Mouse (Mus musculus) right cerebral cortex, postnatal 25 days (tissue): ENCODE results near the gene Olfr766-ps1.
"Not testable (repeated sequence)": the region's sequence is repeated elsewhere in the genome, so short reads cannot be mapped to it uniquely, and the experiment has no call there.

Experiments
- DNase-seq: peaks from one replicate; pipeline ENCODE4 v3.0.0; 2022

The Olfr766-ps1 gene

DNA sequence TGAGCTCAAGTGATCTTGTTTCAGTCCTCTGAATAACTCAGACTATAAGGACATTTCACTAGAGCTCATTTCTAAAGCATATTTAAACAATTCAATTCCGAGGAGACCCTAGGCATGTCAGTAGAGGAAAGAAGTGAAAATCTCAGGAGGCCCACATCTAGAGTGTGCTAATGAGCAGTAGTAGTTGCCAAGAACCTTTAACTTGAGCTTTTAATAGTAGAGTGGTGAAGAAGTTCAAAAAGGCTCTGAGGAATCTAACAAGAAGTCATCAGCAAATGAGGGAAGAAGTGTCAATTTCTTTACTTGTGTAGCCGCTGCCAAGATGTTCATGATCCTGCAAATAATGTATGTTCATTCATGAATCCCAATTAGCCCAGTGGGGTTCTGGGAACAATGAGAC lies at the start of gene Olfr766-ps1:
Gene Olfr766-ps1, minus strand, starts transcription at position 101 of the 400 bp plus-strand sequence.
- no peak for DNase-seq

DNA sequence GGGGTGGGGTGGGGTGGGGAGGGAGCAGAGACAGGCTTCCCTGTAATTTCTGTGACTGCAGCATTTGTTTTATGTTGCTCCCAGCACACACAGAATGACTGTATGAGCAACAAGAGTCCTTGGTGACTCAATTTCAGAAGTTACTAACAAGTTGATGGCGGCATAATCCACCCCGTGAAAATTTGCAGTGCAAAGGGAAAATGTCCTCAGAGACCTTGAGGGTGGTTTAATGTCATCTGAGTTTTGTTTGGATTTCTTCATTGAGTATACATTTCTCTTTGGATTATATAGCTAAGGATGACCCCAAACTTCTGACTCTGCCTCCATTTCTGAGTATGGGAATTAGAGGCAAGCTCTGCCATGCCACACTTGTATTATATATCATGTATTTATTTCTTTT lies 49.0 kb upstream of the Olfr766-ps1 start, which contains the start of gene Olfr769:
Gene Olfr769, minus strand, starts transcription at position 101 of the 400 bp plus-strand sequence.
- no peak for DNase-seq

DNA sequence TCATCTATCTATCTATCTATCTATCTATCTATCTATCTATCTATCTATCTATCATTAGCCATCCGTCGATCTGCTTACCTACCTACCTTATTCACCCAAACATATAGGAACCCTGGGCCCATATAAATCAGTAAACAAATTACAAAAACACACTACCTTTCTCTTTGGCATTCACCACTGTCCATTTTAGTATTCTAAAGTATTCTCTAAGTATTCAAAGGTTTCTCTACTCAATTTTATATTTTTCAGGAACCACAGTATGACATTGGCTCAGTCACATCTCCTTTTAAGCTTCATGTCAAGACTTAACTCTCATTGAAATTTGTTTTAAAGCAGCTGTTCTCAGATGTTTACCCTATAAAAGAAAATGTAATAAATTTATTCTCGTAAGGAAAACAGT lies 46.4 kb upstream of the Olfr766-ps1 start:
- no peak for DNase-seq

DNA sequence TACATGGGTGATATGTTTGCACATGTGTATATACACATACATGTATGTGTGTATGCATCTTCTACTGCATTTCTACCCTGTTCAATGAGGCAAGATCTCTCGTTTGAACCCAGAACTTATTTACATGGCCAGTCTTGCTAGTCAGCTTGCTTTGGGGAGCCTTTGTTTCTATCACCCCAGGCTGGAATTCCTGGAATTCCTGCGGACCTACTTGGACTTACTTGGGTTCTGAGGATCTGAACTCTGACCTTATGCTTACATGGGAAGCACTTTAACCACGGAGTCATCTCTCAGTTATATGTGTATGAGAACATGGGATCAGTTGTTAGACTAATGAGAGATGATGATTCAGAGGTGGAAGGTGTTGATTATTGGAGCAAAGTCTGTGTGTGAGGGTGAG lies 32.5 kb upstream of the Olfr766-ps1 start:
- no peak for DNase-seq

DNA sequence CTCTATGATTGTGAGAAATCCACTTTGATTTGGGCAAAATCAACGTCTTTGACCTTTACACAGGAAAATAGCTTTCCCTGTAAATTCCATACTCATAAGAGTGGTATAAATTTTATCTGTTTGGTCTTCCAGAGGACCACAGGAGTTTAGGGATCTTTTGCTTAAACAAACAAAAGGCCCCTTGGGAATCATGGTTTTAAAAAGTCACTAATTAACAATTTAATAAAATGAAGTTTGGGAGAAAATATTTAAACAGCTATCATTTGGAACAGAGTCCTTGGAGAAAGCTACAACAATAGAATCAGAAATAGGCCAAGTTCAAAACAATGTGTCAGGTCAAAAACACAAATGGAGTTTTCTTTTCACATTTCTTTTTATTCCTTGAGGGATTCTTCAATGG lies 30.5 kb upstream of the Olfr766-ps1 start, which contains the start of gene Olfr768:
Gene Olfr768, minus strand, starts transcription at position 101 of the 400 bp plus-strand sequence.
- no peak for DNase-seq

DNA sequence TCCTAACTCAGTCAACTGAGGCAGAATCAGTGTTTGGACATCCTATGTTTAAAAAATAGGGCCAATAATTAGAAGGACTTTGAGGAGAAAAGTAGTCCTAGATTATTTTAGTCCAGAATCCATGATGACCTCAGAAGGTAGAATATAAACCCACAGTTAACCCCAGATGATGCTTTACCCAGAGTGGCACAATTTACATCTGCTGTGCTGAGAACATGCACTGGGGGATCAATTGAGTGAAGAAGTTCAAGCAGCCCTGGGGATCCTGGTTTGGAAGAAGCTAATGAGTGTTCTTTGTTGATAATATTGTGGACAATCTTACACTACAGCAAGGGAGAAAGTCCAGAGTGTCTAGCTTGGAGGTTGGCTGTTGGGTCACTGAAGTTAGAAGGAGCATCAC lies 14.0 kb upstream of the Olfr766-ps1 start, which contains the start of gene Olfr767:
Gene Olfr767, minus strand, starts transcription at position 101 of the 400 bp plus-strand sequence.
- not testable (repeated sequence) for DNase-seq

DNA sequence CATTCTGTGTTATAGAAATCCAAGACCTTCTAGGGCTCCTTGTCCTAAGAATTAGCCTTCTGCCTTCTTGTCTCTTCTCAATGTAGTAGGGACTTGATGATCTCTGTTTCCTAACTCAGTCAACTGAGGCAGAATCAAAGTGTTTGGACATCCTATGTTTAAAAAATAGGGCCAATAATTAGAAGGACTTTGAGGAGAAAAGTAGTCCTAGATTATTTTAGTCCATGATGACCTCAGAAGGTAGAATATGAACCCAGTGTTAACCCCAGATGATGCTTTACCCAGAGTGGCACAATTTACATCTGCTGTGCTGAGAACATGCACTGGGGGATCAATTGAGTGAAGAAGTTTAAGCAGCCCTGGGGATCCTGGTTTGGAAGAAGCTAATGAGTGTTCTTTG lies 18.9 kb downstream of the Olfr766-ps1 start, which contains the start of gene Olfr765:
Gene Olfr765, minus strand, starts transcription at position 101 of the 400 bp plus-strand sequence.
- DNase-seq: not testable (repeated sequence)

DNA sequence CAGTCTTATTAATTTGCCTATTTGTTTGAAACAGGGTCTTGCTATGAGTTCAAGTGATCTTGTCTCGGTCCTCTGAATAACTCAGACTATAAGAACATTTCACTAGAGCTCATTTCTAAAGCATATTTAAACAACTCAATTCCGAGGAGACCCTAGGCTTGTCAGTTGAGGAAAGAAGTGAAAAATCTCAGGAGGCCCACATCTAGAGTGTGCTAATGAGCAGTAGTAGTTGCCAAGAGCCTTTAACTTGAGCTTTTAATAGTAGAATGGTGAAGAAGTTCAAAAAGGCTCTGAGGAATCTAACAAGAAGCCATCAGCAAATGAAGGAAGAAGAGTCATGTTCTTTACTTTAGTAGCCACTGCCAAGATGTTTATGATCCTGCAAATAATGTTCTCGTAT lies 29.0 kb downstream of the Olfr766-ps1 start, which contains the start of gene Olfr764-ps1:
Gene Olfr764-ps1, minus strand, starts transcription at position 101 of the 400 bp plus-strand sequence.
- no peak for DNase-seq

DNA sequence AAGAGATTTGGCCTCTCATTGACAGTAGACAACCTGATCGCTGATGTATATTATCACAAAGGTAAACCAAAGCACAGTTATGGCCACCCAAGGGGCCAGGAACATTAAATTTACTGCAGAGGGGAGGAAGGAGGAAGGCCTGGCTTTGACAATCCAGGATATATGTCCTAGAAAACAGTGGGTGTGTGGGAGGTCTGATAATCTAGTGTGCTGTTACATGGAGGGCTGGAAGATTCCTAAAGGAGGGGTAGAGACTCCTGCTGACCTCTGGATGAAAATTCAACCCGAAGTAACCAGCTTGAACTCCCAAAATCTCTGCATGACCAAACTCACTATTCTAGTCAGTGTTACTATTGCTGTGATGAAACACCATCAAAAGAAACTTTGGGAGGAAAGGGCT lies 40.4 kb downstream of the Olfr766-ps1 start:
- DNase-seq: no peak

DNA sequence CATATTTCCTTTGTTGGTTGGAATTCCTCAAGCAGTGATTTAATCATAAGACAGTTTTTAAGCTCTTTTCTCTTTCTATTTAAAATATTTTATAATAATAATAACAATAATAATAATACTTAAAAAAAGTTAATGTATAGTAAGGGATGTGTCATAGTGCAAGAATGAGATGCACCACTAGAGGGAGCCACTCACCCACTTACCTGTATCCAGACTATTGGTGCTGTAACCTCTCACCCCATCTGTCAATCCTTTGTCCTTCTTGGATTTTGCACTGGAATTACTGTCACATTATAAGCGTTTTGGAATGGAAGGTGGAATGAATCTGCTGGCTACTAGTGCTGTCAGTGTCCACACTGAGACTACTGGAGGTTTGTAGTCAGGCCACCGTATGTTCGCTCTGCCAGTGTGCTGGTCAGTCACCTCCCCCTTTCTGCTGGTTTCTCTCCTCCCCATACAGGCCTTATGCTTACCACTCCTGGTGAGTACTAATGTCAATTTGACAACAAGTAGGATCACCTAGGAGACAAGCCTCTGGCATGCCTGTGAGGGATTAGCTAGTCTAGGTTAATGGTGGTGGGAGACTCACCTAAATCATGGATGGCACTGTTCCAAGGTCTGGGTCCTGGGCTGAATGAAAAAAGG lies 42.6 kb downstream of the Olfr766-ps1 start:
- DNase-seq: peak; percentile 22

DNA sequence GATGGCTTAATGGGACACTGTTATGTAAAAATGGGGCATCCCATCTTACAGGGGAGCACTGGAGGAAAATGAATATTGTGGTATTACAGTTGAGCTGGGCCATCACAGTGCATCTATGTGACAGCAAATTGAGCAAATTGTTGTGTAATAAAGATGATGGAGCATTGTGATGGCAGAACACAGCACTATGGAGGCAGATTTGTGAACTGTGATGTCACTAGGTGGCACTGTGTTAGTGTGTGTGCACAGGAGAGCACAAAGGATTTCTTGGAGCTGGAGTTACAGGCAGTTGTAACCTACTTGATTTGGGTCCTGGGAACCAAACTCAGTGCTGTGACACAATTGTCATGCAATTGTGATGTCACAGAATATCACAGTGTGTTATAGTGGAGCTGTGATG lies 45.5 kb downstream of the Olfr766-ps1 start:
- no peak for DNase-seq

DNA sequence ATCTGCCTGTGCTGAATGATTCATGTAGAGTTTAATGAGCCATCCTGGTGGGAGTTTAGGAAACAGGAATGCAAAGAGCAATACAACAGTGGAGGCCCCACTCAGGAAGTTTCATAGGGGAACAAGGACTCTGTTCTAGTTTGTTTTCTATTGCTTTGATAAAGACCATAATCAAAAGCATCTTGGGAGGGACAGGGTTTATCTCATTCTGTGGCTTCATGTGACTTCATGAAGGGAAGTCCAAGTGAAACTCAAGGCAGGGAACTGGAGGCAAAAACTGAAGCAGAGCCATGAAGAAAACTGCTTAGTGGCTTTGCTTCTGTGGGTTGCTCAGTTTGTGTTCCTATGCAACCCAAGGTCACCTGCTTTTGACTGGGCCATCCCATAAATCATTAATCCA lies 54.3 kb downstream of the Olfr766-ps1 start:
- DNase-seq: no peak
